Mouse (Mus musculus) CH12.LX (cell line): ENCODE data around the gene Kif1bp.

Experiments used
- CHD1 ChIP-seq: IDR thresholded peaks from 2 replicates; pipeline ENCODE4 v1.6.1; 2012; ENCODE audit warnings: low read depth, low read length, improper control_type of control experiment, inconsistent platforms
- CHD2 ChIP-seq: IDR thresholded peaks from 2 replicates; pipeline ENCODE4 v1.6.1; 2011; ENCODE audit warnings: low read length, improper control_type of control experiment
- CTCF ChIP-seq, 2 experiments: IDR thresholded peaks in 1 of 2; conservative IDR thresholded peaks in 1 of 2; 2 replicates each; pipeline ENCODE4 v1.5.1; 2011 to 2012; ENCODE audit warnings: low read depth in 2 of 2, low read length in 2 of 2, improper control_type of control experiment in 1 of 2, inconsistent platforms in 1 of 2, mild to moderate bottlenecking in 1 of 2, moderate library complexity in 1 of 2
- ELF1 ChIP-seq: IDR thresholded peaks from 2 replicates; pipeline ENCODE4 v1.6.1; 2014; ENCODE audit warnings: low read depth, mild to moderate bottlenecking, inconsistent platforms, low read length, improper control_type of control experiment
- EP300 ChIP-seq: IDR thresholded peaks from 2 replicates; pipeline ENCODE4 v1.6.1; 2011; ENCODE audit warnings: low read length, improper control_type of control experiment
- ETS1 ChIP-seq: conservative IDR thresholded peaks from 2 replicates; pipeline ENCODE4 v1.6.1; 2012; ENCODE audit warnings: low read depth, mild to moderate bottlenecking, inconsistent platforms, low read length, improper control_type of control experiment, moderate library complexity
- MAX ChIP-seq: IDR thresholded peaks from 2 replicates; pipeline ENCODE4 v1.6.1; 2011; ENCODE audit warnings: low read length, improper control_type of control experiment
- POLR2A ChIP-seq: IDR thresholded peaks from 2 replicates; pipeline ENCODE4 v1.6.1; 2011; ENCODE audit warnings: low read depth, mild to moderate bottlenecking, improper control_type of control experiment, low read length
- POLR2AphosphoS2 ChIP-seq: IDR thresholded peaks from 2 replicates; pipeline ENCODE4 v1.6.1; 2011; ENCODE audit warnings: low read depth, low read length, improper control_type of control experiment
- RAD21 ChIP-seq: IDR thresholded peaks from 2 replicates; pipeline ENCODE4 v1.6.1; 2011; ENCODE audit warnings: low read depth, mild to moderate bottlenecking, low read length, improper control_type of control experiment, moderate library complexity
- SIN3A ChIP-seq: IDR thresholded peaks from 2 replicates; pipeline ENCODE4 v1.6.1; 2012; ENCODE audit warnings: low read length, improper control_type of control experiment, inconsistent platforms
- TBP ChIP-seq: conservative IDR thresholded peaks from 2 replicates; pipeline ENCODE4 v1.6.1; 2011; ENCODE audit warnings: low read depth, low read length, improper control_type of control experiment

GRCm38 (mm10) chr10:62500916-62501615 lies 77.2 kb downstream of the Kif1bp start:
- TF ChIP-seq TBP (0 out of 2 replicates have a peak, but pooled peaks have one; percentile 55), CTCF (conservative IDR thresholded peaks at IDR 0.05 in 1 of 2, IDR thresholded peaks at IDR 0.05 in 1 of 2; ENCODE audit: low read depth in 2 of 2, low read length in 2 of 2) (peak in 1 of 2 experiments; percentile 50; a peak in 2 of 4 replicates), POLR2A (no peak), MAX (no peak), EP300 (no peak), CHD2 (no peak), ELF1 (no peak), POLR2AphosphoS2 (no peak), ETS1 (peak; percentile 94), SIN3A (no peak), RAD21 (peak; percentile 37), CHD1 (no peak)
